In the genomic region with DNA sequence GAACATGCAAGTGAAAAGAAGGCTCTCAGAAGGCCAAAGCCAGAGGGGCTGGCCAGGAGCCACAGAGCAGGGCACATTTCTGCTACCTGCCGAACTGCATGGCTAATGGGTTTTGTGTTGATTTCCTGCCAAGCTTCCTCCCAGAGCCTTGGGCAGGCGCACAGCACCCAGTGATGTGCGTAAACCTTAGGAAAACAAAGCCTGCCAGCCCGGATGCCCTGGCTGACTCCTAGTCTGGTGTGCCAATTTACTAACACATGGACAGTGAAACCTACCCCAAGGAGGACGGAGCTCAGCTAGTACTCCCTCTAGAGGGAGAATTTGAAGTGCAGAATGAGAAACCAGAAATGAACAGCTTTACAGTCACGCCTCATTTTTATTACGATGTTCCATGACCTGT, we compare ENCODE assay signal across 9 mouse cellular contexts. TPM values are rescaled to one million over a fixed set of nuclear protein-coding genes. Genes with fewer than 3 reads are reported as not detected.
DNase-seq lines count a peak whose midpoint lies in the region; ATAC-seq and TF ChIP-seq lines count a peak whose summit lies in the region.
"Had no signal": no experiment of that assay in that cellular context is flagged by ENCODE, and none has a peak within 500 bp of the region (broad histone marks: within the 10 kb centered on the region; RNA-seq: fewer than 3 reads in every experiment).

No protein-coding gene starts in this region.

- no peaks in the 10 kb centered on the region; the same call in 1 of the 2 replicates for H3K27me3 ChIP-seq in limb, embryonic 12.5 days
- no peaks in the 10 kb centered on the region for H3K27me3 ChIP-seq in limb, embryonic 10.5 days (ENCODE audit: low read depth, poor library complexity, severe bottlenecking)
- H3K27me3 ChIP-seq in hindbrain, postnatal 0 days (ENCODE audit: insufficient read depth, low read length) = no peaks in the 10 kb centered on the region

- no peak for ATAC-seq in limb, embryonic 12.5 days (ENCODE audit: insufficient number of reproducible peaks, insufficient read depth, low FRiP score, low TSS enrichment, low read depth)
- ATAC-seq in hindbrain, postnatal 0 days = peak; percentile 87

- WGBS in limb, embryonic 12.5 days = 65% methylated on average over 7 of the region's 7 CpGs
- WGBS in limb, embryonic 10.5 days = 75% methylated on average over 7 of the region's 7 CpGs
- 19% methylated on average over 7 of the region's 7 CpGs for WGBS in hindbrain, postnatal 0 days

- 0 out of 2 replicates have a peak overlapping the region, but pooled peaks have one; percentile 20 for H3K27ac ChIP-seq in limb, embryonic 12.5 days
- H3K27ac ChIP-seq in limb, embryonic 10.5 days = no peak overlapping the region
- H3K27ac ChIP-seq in hindbrain, postnatal 0 days = peak overlapping the region; percentile 56; the same call in 1 of the 2 replicates
- H3K27ac ChIP-seq: macrophage had no signal

- H3K4me1 ChIP-seq in limb, embryonic 12.5 days (replicated peaks) = no peaks in the 10 kb centered on the region
- H3K4me1 ChIP-seq in limb, embryonic 10.5 days = peaks cover 3% of the 10 kb centered on the region; the same call in 1 of the 2 replicates
- peaks cover 7% of the 10 kb centered on the region; the same call in 1 of the 2 replicates for H3K4me1 ChIP-seq in hindbrain, postnatal 0 days (ENCODE audit: insufficient read depth, low read length)

- H3K4me2 ChIP-seq in limb, embryonic 12.5 days = no peak overlapping the region
- H3K4me2 ChIP-seq in hindbrain, postnatal 0 days (ENCODE audit: low read depth, low read length) = no peak overlapping the region

- H3K4me3 ChIP-seq in limb, embryonic 12.5 days (replicated peaks) = no peak overlapping the region
- no peak overlapping the region for H3K4me3 ChIP-seq in limb, embryonic 10.5 days
- H3K4me3 ChIP-seq in hindbrain, postnatal 0 days (ENCODE audit: low read length) = no peak overlapping the region

- peaks cover 51% of the 10 kb centered on the region for H3K36me3 ChIP-seq in limb, embryonic 12.5 days
- peaks cover 19% of the 10 kb centered on the region for H3K36me3 ChIP-seq in limb, embryonic 10.5 days
- H3K36me3 ChIP-seq in hindbrain, postnatal 0 days (ENCODE audit: insufficient read depth, low read length) = no peaks in the 10 kb centered on the region

- no peak overlapping the region for H3K9ac ChIP-seq in limb, embryonic 12.5 days (replicated peaks)
- H3K9ac ChIP-seq in hindbrain, postnatal 0 days (replicated peaks; ENCODE audit: low read length) = no peak overlapping the region

- H3K9me3 ChIP-seq in limb, embryonic 12.5 days = no peaks in the 10 kb centered on the region; the same call in 1 of the 2 replicates
- H3K9me3 ChIP-seq in limb, embryonic 10.5 days (replicated peaks) = no peaks in the 10 kb centered on the region
- H3K9me3 ChIP-seq in hindbrain, postnatal 0 days (ENCODE audit: low read length) = no peaks in the 10 kb centered on the region

- no peak for DNase-seq in limb, embryonic 10.5 days (ENCODE audit: low spot score)
- peak; percentile 76 for DNase-seq in Muller cell, postnatal 12 days (ENCODE audit: inconsistent ontology term)
- peak; percentile 94 for DNase-seq in cerebellum, adult 11-12 months
- peak; percentile 88 for DNase-seq in hindbrain, postnatal 0 days (ENCODE audit: low spot score)
- peak; percentile 62 for DNase-seq in lung, postnatal 25 days (ENCODE audit: low spot score)
- no peak for DNase-seq in urinary bladder, adult 18-20 months (ENCODE audit: low spot score in 2 of 2)
- DNase-seq in frontal cortex, postnatal 14 days (ENCODE audit: low spot score in 2 of 2) = no peak

- peak; percentile 64 for TF ChIP-seq CTCF in hindbrain, postnatal 0 days (IDR thresholded peaks at IDR 0.05; ENCODE audit: low read depth)

RNA-seq across cellular contexts. Expression of a gene that starts 50.0 kb away (rescaled TPM):
- 32.2 and 34.6 TPM in 2 replicates for polyA plus RNA-seq in limb, embryonic 12.5 days (2016; fragmentation: Nextera tagmentation; extraction: Ambion mirVana)
- polyA plus RNA-seq in limb, embryonic 10.5 days (2016; fragmentation: Nextera tagmentation; extraction: Ambion mirVana) = 12.5 and 18.3 TPM in 2 replicates
- total RNA-seq in hindbrain, postnatal 0 days (2014; rRNA removed) = 3.9 and 5.8 TPM in 2 replicates
- polyA plus RNA-seq in hindbrain, postnatal 0 days (2015; fragmentation: Nextera tagmentation; extraction: Ambion mirVana) = 6.8 and 7.3 TPM in 2 replicates

RNA-seq across cellular contexts. Expression of a gene that starts 59.9 kb away (rescaled TPM):
- polyA plus RNA-seq in limb, embryonic 12.5 days (2016; fragmentation: Nextera tagmentation; extraction: Ambion mirVana) = 0.31 and 0.40 TPM in 2 replicates
- polyA plus RNA-seq in limb, embryonic 10.5 days (2016; fragmentation: Nextera tagmentation; extraction: Ambion mirVana) = 0.18 and 0.25 TPM in 2 replicates
- 0.07 and 0.16 TPM in 2 replicates for total RNA-seq in hindbrain, postnatal 0 days (2014; rRNA removed)
- 0.34 and 0.48 TPM in 2 replicates for polyA plus RNA-seq in hindbrain, postnatal 0 days (2015; fragmentation: Nextera tagmentation; extraction: Ambion mirVana)

Comparison
In these comparisons a context has a peak if more than half of its experiments do, and no peak if none do; other contexts are left out.
1. DNase-seq: peak in Muller cell, postnatal 12 days (single experiment), cerebellum, adult 11-12 months (single experiment), hindbrain, postnatal 0 days (single experiment) and lung, postnatal 25 days (single experiment); none in limb, embryonic 10.5 days (single experiment), urinary bladder, adult 18-20 months (0 of 2) and frontal cortex, postnatal 14 days (0 of 2).